Mouse (Mus musculus): ENCODE measurements around the gene Patz1. TPM values are rescaled to one million over a fixed set of nuclear protein-coding genes. Genes with fewer than 3 reads are reported as not detected.

Patz1 gene
- polyA plus RNA-seq (2014; fragmentation: Illumina TruSeq; extraction: RNeasy Lipid Tissue Mini Kit (QIAGEN cat#74804); ENCODE audit: low read depth, low replicate concordance) = 8.0 TPM

DNA sequence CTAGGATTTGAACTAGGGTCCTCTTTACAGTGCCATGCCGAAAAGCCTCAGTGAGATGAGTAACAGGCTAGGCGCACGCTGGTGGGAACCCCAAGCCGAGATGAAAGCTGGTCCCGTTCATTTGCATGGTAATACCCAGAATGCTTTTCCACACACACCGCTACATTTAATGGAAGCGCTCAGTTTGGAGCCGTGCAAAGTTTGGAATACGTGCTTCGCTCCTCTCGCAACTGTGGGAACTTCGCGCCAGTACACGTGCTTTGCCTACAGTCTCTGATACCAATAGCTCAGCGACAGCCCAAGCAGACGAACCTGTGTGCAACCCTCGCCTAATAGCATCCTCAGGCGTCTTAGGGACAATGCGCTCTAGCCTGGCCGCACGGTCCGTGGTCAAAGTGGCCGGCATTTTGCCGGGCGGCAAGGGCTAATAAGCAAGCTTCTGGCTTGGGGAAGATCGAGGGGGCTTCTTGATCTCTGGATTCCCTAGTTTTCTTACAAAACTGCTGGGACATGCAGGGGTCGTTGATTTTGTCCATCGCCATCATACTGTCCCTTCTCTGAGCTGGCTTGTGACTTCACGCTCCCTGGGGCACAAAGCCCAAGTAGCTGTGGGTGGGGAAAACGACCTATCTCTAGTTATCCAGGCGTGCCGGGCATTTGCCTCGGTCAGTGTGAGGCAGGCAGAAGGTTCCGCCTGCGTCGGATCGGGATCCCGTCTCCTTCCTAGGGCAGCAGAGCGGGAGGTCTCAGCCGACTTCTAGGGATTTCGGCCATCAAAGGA is at the start of gene Patz1:
Patz1 (plus strand) TSS at position 354 of the 781 bp plus-strand sequence.

DNA sequence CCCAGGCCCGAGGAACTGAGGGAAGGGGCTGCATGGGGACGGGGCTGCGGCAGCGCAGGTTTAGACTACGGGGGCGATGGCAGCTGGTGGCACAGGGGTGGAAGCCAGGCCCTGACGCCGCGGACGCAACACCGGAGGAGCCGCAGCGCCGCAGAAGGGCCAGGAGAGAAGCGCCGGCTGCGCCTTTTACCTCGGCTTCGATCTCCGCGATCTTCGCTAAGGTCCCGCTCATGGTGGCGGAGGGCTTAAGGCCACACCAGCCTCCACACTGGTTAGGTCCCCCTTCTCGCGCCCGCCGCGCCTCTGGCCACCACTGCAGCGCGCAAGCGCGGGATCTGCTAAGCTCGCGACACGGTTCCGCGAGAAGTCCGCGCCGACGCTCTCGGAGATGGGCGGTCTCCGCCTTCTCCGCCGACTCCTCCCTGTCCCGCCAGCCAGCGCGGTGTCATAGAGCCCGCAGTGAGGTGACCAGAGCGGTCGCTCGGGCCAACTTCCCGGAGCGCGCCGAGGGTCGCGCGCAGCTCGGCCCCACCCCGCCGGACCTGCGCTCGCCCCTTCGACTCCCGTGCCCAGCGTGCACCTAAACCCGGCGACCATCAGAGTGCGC is 22.5 kb upstream of the Patz1 start, which contains the start of gene Drg1:
Drg1 (minus strand) TSS at position 337 of the 607 bp plus-strand sequence.

GRCm38 (mm10) chr11:3329891-3330451 is 41.3 kb downstream of the Patz1 start, which contains the start of gene Pik3ip1:
Pik3ip1 (plus strand) TSS chr11:3330401.

Other genes starting within 250 kb of the Patz1 start
- gene Sfi1, start 95.4 kb upstream of the Patz1 start, polyA plus RNA-seq (2014; fragmentation: Illumina TruSeq; extraction: RNeasy Lipid Tissue Mini Kit (QIAGEN cat#74804); ENCODE audit: low read depth, low replicate concordance) = 17.1 TPM
- 84.9 TPM for gene Eif4enif1, start 86.5 kb upstream of the Patz1 start, polyA plus RNA-seq (2014; fragmentation: Illumina TruSeq; extraction: RNeasy Lipid Tissue Mini Kit (QIAGEN cat#74804); ENCODE audit: low read depth, low replicate concordance)
- gene Drg1, start 22.5 kb upstream of the Patz1 start, polyA plus RNA-seq (2014; fragmentation: Illumina TruSeq; extraction: RNeasy Lipid Tissue Mini Kit (QIAGEN cat#74804); ENCODE audit: low read depth, low replicate concordance) = 149 TPM
- 2.7 TPM for gene Pik3ip1, start 41.5 kb downstream of the Patz1 start, polyA plus RNA-seq (2014; fragmentation: Illumina TruSeq; extraction: RNeasy Lipid Tissue Mini Kit (QIAGEN cat#74804); ENCODE audit: low read depth, low replicate concordance)
- gene Limk2, start 120.3 kb downstream of the Patz1 start, polyA plus RNA-seq (2014; fragmentation: Illumina TruSeq; extraction: RNeasy Lipid Tissue Mini Kit (QIAGEN cat#74804); ENCODE audit: low read depth, low replicate concordance) = 72.4 TPM
- 29.1 TPM for gene Rnf185, start 163.5 kb downstream of the Patz1 start, polyA plus RNA-seq (2014; fragmentation: Illumina TruSeq; extraction: RNeasy Lipid Tissue Mini Kit (QIAGEN cat#74804); ENCODE audit: low read depth, low replicate concordance)
- 2.9 TPM for gene Pla2g3, start 199.4 kb downstream of the Patz1 start, polyA plus RNA-seq (2014; fragmentation: Illumina TruSeq; extraction: RNeasy Lipid Tissue Mini Kit (QIAGEN cat#74804); ENCODE audit: low read depth, low replicate concordance)
- gene Inpp5j, start 215.9 kb downstream of the Patz1 start, polyA plus RNA-seq (2014; fragmentation: Illumina TruSeq; extraction: RNeasy Lipid Tissue Mini Kit (QIAGEN cat#74804); ENCODE audit: low read depth, low replicate concordance) = 13.2 TPM
- gene Selenom, start 225.8 kb downstream of the Patz1 start, polyA plus RNA-seq (2014; fragmentation: Illumina TruSeq; extraction: RNeasy Lipid Tissue Mini Kit (QIAGEN cat#74804); ENCODE audit: low read depth, low replicate concordance) = 6.2 TPM

All from sigmoid colon, adult 10 weeks (tissue).